Mouse (Mus musculus): ENCODE results near the gene Srr. TPM values are rescaled to one million over a fixed set of nuclear protein-coding genes. Genes with fewer than 3 reads are reported as not detected.

Srr gene
- 15.4 and 17.7 TPM in 2 replicates for polyA plus RNA-seq (2016; fragmentation: Nextera tagmentation; extraction: Ambion mirVana)

DNA sequence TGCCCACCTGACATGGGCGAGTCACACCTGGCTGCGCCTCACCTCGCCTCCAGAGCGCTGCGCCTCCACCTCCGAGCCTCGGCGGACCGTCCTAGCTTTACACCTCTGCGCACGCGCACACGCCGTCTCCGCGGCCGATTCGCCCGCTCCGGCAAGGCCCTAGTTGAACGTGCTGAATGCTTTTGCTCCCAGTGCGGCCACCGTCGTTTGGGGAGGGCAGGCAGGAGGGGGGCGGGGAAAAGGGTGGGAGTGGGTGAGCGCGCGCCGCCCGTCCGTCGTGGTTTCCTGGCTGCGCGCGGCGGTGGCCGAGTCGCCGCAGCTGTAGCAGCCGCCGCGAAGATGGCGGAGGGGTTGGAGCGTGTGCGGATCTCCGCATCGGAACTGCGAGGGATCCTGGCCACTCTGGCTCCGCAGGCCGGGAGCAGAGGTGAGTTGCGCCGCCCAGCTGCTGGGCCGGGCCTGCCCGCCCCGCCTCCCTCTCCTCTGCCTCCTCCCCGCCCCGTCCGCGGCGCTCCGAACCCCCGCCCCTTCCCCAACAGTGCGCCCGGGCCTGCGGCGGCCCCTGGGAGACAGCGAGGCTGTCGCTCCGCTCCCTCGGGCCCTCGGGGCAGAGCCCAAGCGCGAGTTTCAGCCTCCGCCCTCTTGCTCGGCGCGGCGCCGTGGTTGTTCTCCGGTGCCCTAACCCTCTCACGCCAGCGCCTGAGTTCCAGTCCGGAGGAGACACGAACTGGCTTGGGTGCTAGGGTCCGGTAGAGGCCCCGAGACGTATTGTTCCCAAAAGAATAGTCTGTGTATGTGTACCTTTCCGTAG, at the start of gene Srr, which contains the start of gene Smg6:
Gene Srr (minus strand): TSS at position 372 of the 811 bp plus-strand sequence.
Gene Smg6 (plus strand): TSS at position 247 of the 811 bp plus-strand sequence.
- Histone ChIP-seq H3K4me3 (peak within 1 kb of the TSS; percentile 91), H3K4me1 (peaks cover 19% of the 10 kb centered on the region), H3K9me3 (no peaks in the 10 kb centered on the region), H3K36me3 (replicated peaks) (peaks cover 22% of the 10 kb centered on the region), H3K27ac (replicated peaks) (peak within 1 kb of the TSS; percentile 95), H3K27me3 (replicated peaks; ENCODE audit: low read depth, poor library complexity, severe bottlenecking) (no peaks in the 10 kb centered on the region)
- under 1% methylated on average over 86 of the region's 88 CpGs for WGBS
- peak; percentile 99 for DNase-seq (ENCODE audit: low spot score)

DNA sequence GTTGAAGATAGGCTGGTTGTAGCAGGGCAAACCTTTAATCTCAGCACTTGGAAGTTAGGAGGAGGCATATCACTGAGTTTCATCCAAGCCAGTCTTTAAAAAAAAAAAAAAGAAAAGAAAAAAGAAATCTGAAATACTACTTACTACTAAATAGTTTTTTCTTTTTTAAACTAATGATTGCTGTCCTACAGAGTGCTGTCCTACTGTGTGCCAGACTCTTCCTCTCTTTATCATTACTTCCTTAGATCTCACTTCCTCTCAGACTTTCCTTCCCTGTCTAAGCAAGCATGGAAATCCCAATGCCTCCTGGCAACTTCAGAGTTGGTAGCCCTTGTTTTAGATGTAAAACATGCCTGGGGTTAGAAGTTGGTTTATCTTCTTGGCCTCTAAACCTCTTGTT, 48.9 kb upstream of the Srr start:
- H3K27ac ChIP-seq (replicated peaks) = no peak overlapping the region
- no peaks in the 10 kb centered on the region for H3K4me1 ChIP-seq
- no peak overlapping the region for H3K4me3 ChIP-seq
- DNase-seq (ENCODE audit: low spot score) = no peak
- H3K36me3 ChIP-seq (replicated peaks) = peaks cover 24% of the 10 kb centered on the region
- no peaks in the 10 kb centered on the region for H3K9me3 ChIP-seq
- H3K27me3 ChIP-seq (replicated peaks; ENCODE audit: low read depth, poor library complexity, severe bottlenecking) = no peaks in the 10 kb centered on the region

DNA sequence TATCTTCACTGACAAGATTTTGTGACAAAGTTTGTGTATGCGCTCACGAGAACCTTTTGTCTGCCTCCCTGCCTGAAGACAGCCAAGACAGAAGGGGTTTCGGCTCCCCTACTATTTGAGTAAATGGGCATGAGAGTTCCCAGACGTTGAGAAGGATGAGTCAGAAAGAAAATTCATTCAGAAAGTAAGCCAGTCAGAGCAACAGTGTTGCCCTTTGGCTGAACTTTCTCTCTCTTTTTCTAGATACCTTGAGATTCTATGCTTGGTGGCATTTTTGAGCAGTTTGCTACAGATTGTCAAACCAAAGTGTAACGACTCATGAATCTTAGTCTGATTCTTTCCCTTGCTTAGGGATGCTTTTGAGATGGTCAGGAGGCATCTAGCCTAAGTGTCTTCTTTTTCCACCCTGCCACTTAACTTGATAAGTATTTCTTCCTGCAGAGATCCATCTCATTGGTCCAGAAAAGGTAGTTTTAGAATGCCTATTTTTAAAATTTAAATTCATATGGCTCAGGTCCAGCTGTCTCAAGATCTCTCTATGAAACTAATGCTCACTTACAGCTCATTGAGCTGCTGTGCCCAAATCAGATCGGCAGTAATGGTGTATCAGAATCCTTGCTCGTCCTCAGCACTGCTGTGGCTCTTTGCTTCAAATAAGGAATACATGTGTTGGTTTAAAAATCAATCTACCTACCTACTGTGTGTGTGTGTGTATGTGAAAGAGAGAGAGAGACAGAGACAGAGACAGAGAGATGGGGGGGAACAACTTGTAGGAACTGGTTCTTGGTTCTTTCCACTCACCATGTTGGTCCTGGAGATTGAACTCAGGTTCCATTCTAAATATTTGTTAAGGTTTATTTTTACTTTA, 47.8 kb upstream of the Srr start:
- H3K4me1 ChIP-seq = no peaks in the 10 kb centered on the region
- no peaks in the 10 kb centered on the region for H3K9me3 ChIP-seq
- DNase-seq (ENCODE audit: low spot score) = no peak
- H3K27me3 ChIP-seq (replicated peaks; ENCODE audit: low read depth, poor library complexity, severe bottlenecking) = no peaks in the 10 kb centered on the region
- H3K27ac ChIP-seq (replicated peaks) = no peak overlapping the region
- no peak overlapping the region for H3K4me3 ChIP-seq
- peaks cover 27% of the 10 kb centered on the region for H3K36me3 ChIP-seq (replicated peaks)
- 91% methylated on average over 7 of the region's 7 CpGs for WGBS

GRCm38 (mm10) chr11:74965516-74965915, 39.8 kb upstream of the Srr start:
- Histone ChIP-seq H3K4me1 (no peaks in the 10 kb centered on the region), H3K9me3 (no peaks in the 10 kb centered on the region), H3K4me3 (no peak overlapping the region), H3K27ac (replicated peaks) (no peak overlapping the region), H3K27me3 (replicated peaks; ENCODE audit: low read depth, poor library complexity, severe bottlenecking) (no peaks in the 10 kb centered on the region), H3K36me3 (replicated peaks) (peaks cover 27% of the 10 kb centered on the region)
- no peak for DNase-seq (ENCODE audit: low spot score)
- WGBS = 92% methylated on average over 3 of the region's 3 CpGs

- Histone ChIP-seq H3K4me3 (no peak overlapping the region), H3K36me3 (replicated peaks) (peaks cover 32% of the 10 kb centered on the region), H3K4me1 (no peaks in the 10 kb centered on the region), H3K9me3 (no peaks in the 10 kb centered on the region), H3K27me3 (replicated peaks; ENCODE audit: low read depth, poor library complexity, severe bottlenecking) (no peaks in the 10 kb centered on the region), H3K27ac (replicated peaks) (no peak overlapping the region)
- WGBS = 93% methylated on average over 2 of the region's 2 CpGs
- DNase-seq (ENCODE audit: low spot score) = no peak
Measured at GRCm38 (mm10) chr11:74962846-74963407, 37.2 kb upstream of the Srr start.

- Histone ChIP-seq H3K9me3 (no peaks in the 10 kb centered on the region), H3K4me3 (no peak overlapping the region), H3K4me1 (no peaks in the 10 kb centered on the region), H3K27me3 (replicated peaks; ENCODE audit: low read depth, poor library complexity, severe bottlenecking) (no peaks in the 10 kb centered on the region), H3K36me3 (replicated peaks) (peaks cover 29% of the 10 kb centered on the region), H3K27ac (replicated peaks) (no peak overlapping the region)
- DNase-seq (ENCODE audit: low spot score) = no peak
Measured at GRCm38 (mm10) chr11:74961953-74962352, 36.2 kb upstream of the Srr start.

DNA sequence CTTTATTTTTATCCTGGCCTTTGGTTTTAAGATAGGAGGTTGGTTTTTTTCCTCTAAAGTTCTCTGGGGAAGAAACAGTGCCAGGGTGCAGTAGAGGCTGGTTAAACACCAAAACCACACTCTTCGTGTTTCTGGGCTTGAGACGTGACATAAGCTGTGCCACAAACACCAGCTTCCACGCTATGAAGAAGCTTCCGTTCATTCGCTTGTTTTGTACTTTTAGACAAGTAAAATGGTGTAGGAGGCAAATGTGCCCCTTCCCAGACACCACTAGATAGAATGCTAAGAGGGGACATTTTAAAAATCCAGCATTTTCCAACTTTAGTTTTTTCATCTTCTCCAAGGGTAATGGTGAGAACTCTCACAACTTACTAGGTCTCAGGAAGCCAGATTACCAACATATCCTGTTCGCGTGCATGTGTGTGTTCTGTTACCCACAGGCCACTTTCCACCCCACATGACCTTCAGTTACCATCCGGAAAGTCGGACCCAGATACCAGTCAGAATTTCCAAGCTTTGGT, 34.3 kb upstream of the Srr start:
- Histone ChIP-seq H3K27me3 (replicated peaks; ENCODE audit: low read depth, poor library complexity, severe bottlenecking) (no peaks in the 10 kb centered on the region), H3K9me3 (no peaks in the 10 kb centered on the region), H3K36me3 (replicated peaks) (peaks cover 30% of the 10 kb centered on the region), H3K27ac (replicated peaks) (no peak overlapping the region), H3K4me1 (no peaks in the 10 kb centered on the region), H3K4me3 (no peak overlapping the region)
- no peak for DNase-seq (ENCODE audit: low spot score)
- 97% methylated on average over 9 of the region's 9 CpGs for WGBS

GRCm38 (mm10) chr11:74959501-74959900, 33.8 kb upstream of the Srr start:
- H3K27me3 ChIP-seq (replicated peaks; ENCODE audit: low read depth, poor library complexity, severe bottlenecking) = no peaks in the 10 kb centered on the region
- H3K9me3 ChIP-seq = no peaks in the 10 kb centered on the region
- no peak overlapping the region for H3K27ac ChIP-seq (replicated peaks)
- no peaks in the 10 kb centered on the region for H3K4me1 ChIP-seq
- no peak for DNase-seq (ENCODE audit: low spot score)
- WGBS = 92% methylated on average over 2 of the region's 2 CpGs
- peaks cover 33% of the 10 kb centered on the region for H3K36me3 ChIP-seq (replicated peaks)
- H3K4me3 ChIP-seq = no peak overlapping the region

- Histone ChIP-seq H3K27me3 (replicated peaks; ENCODE audit: low read depth, poor library complexity, severe bottlenecking) (no peaks in the 10 kb centered on the region), H3K36me3 (replicated peaks) (peaks cover 49% of the 10 kb centered on the region), H3K4me1 (no peaks in the 10 kb centered on the region), H3K4me3 (no peak overlapping the region), H3K27ac (replicated peaks) (no peak overlapping the region), H3K9me3 (no peaks in the 10 kb centered on the region)
- WGBS = 96% methylated on average over 2 of the region's 2 CpGs
- DNase-seq (ENCODE audit: low spot score) = no peak
Measured at GRCm38 (mm10) chr11:74957600-74957999, 31.9 kb upstream of the Srr start.

DNA sequence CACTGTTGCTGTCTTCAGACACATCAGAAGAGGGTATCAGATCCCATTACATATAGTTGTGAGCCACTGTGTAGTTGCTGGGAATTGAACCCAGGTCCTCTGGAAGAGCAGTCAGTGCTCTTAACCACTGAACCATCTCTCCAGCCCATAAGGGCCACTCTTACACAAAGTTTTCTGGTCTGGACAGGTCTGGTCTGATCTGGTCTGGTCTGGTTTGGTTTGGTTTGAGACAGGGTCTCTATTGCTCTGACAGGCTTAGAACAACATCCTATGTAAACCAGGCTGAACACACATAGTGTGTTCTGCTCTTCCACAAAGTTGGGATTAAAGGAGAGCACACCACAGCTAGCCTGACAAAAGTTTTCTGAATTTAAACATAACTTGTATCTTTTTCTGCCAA, 30.3 kb upstream of the Srr start:
- Histone ChIP-seq H3K36me3 (replicated peaks) (peaks cover 64% of the 10 kb centered on the region), H3K27ac (replicated peaks) (no peak overlapping the region), H3K27me3 (replicated peaks; ENCODE audit: low read depth, poor library complexity, severe bottlenecking) (no peaks in the 10 kb centered on the region), H3K4me3 (no peak overlapping the region), H3K4me1 (no peaks in the 10 kb centered on the region), H3K9me3 (no peaks in the 10 kb centered on the region)
- DNase-seq (ENCODE audit: low spot score) = no peak

DNA sequence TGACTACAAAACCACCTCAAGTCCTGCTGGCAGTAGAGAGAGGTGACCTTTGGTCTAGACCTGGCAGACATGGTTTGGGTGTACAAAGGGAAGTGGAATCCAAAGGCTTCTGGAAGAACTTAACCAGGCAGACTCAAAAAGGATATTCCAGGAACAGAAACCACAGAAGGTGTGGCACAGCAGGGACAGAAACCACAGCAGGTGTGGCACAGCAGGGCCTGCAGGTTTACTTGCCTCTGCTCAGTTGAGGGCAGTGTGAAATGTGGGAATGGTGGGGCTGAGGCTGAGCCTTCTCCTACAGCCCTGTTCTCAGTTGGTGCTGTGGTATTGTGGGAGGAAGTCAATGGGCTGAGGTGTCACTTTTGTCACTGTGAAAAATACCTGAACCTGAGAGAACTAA, 29.2 kb upstream of the Srr start:
- Histone ChIP-seq H3K27me3 (replicated peaks; ENCODE audit: low read depth, poor library complexity, severe bottlenecking) (no peaks in the 10 kb centered on the region), H3K4me3 (no peak overlapping the region), H3K36me3 (replicated peaks) (peaks cover 68% of the 10 kb centered on the region), H3K9me3 (no peaks in the 10 kb centered on the region), H3K27ac (replicated peaks) (no peak overlapping the region), H3K4me1 (no peaks in the 10 kb centered on the region)
- DNase-seq (ENCODE audit: low spot score) = no peak

DNA sequence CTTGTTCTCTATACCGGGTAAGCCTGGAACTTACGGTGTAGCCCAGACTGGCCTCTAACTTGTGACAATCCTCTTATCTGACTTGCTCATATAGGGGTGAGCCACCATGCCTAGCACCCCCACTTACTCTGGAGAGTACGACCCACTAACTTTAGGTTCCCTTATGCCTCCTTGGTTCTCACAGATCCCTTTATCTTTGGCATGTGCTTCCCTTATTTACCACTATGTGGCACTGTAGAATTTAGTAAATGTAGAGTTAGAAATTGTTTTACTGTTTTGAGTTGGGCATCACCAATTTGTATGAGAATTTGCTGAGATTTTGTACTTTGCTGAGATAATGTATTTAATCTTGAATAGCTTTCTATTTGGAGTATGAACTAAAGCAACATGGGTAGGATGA, 20.6 kb upstream of the Srr start:
- no peak overlapping the region for H3K4me3 ChIP-seq
- no peaks in the 10 kb centered on the region for H3K4me1 ChIP-seq
- no peak for DNase-seq (ENCODE audit: low spot score)
- no peaks in the 10 kb centered on the region for H3K27me3 ChIP-seq (replicated peaks; ENCODE audit: low read depth, poor library complexity, severe bottlenecking)
- H3K27ac ChIP-seq (replicated peaks) = no peak overlapping the region
- 77% methylated on average over 3 of the region's 3 CpGs for WGBS
- H3K36me3 ChIP-seq (replicated peaks) = peaks cover 78% of the 10 kb centered on the region
- no peaks in the 10 kb centered on the region for H3K9me3 ChIP-seq

Data from embryonic facial prominence, embryonic 10.5 days (tissue).